Mouse (Mus musculus) olfactory bulb, adult 2 months (tissue): Measurements from ENCODE around the gene Ergic2.

Source experiments
- CTCF ChIP-seq: fragments of 200-500 bp; IDR thresholded peaks from 2 replicates; pipeline ENCODE4 v1.5.1; 2012; ENCODE audit warnings: low read depth, mild to moderate bottlenecking, low read length, moderate library complexity; ENCODE audit not compliant: insufficient read depth
- POLR2A ChIP-seq: fragments of 200-500 bp; IDR thresholded peaks from 2 replicates; pipeline ENCODE4 v1.6.1; 2012; ENCODE audit warnings: mild to moderate bottlenecking, low read depth, low read length, moderate library complexity; ENCODE audit not compliant: insufficient read depth

- no peak for TF ChIP-seq CTCF
- no peak for TF ChIP-seq POLR2A
Observed at GRCm38 (mm10) chr6:148199177-148199576, 13.0 kb downstream of the Ergic2 start.
